Mouse (Mus musculus) hematopoietic stem cell, adult 5-6 weeks (primary cell): Measurements from ENCODE around the gene Wfdc21. TPM values are rescaled to one million over a fixed set of nuclear protein-coding genes. Genes with fewer than 3 reads are reported as not detected.
A peak's percentile ranks its signal among the peaks of the same experiment; 100 is the strongest.

Experiments
- ATAC-seq, 2 experiments: fragments of 125-278 bp in 1 of 2; replicated peaks in 1 of 2; 2 replicates each; pipeline ENCODE4 v1.8.0; 2016 to 2017; ENCODE audit warnings: inconsistent platforms in 2 of 2, mild to moderate bottlenecking in 2 of 2, moderate number of reproducible peaks in 2 of 2, low read depth in 1 of 2, moderate TSS enrichment in 1 of 2; ENCODE audit not compliant: low FRiP score in 2 of 2, poor library complexity in 2 of 2, severe bottlenecking in 2 of 2, insufficient read depth in 1 of 2, low TSS enrichment in 1 of 2
- total RNA-seq: library from RNA; stranded (forward); fragments of 172-1452, 232-1000 nt; gene quantifications from 2 replicates; pipeline ENCODE4 v1.2.3, GENCODE M21; 2017

Wfdc21 gene
- total RNA-seq, 1 experiment from 2014 or later: 44.6 TPM

DNA sequence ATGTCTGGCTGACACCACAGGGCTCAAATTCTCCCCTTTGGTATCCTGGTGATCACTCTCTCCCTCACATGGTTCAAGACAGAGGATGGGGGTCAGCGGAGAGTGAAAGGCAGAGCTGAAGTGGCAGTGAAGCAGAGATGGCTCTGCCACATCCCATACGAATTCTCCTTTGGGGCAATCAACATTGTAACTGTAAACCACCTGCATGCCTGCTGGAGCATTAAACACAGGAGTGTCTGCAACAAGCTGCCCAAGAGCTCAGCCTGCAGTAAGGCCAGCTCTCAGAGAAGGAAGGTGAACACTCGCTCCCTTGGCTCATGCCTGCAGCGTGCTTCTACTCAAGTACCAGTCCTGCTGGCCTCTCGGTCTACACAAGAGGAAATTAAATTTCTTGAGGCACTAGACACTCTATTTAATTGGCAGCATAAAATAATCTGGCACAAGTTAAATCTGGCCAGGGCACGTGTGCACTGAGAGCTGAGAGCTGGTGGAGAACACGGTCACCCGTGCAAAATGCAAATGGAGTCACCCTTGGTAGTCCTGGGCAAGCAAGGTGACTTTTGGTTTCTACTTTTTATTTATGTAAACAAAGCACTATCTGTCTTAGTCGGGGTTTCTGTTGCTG lies 3.9 kb upstream of the Wfdc21 start:
- ATAC-seq: no peak

DNA sequence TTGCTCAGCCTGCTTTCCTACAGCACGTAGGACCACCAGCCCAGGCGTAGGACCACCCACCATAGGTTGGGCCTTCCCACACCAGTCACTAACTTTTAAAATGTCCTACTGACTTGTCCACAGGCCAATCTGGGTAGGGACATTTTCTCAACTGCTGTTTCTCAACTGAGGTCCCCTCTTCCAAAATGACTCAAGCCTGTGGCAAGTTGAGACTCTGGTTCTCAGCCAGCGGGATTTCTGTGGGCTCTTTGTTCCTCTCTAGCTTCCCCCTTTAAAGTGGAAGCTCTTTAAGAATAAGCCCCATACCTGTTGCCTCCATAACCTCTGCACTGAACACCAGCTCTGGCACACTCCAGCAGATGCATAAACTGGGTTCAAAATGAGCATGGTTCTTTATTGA lies 3.2 kb upstream of the Wfdc21 start:
- ATAC-seq: no peak

DNA sequence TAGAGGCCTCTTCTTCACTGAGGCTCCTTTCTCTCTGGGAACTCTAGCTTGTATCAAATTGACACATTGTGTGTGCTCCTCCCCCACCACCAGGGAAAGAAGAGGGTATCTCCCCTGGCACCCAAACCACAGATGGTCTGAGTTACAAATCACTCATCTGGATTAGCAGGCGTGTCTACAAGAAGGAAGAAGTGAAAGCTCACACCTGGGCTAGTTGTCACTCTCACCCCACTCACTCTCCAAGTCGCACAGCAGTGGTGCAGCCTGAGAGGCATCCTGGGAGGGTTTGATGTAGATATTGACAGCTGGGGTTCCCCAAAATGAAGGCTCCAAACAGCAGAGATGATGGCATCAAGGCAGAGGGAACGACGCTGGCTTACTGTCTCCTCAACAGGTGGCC lies 588 bp upstream of the Wfdc21 start:
- ATAC-seq: no peak

DNA sequence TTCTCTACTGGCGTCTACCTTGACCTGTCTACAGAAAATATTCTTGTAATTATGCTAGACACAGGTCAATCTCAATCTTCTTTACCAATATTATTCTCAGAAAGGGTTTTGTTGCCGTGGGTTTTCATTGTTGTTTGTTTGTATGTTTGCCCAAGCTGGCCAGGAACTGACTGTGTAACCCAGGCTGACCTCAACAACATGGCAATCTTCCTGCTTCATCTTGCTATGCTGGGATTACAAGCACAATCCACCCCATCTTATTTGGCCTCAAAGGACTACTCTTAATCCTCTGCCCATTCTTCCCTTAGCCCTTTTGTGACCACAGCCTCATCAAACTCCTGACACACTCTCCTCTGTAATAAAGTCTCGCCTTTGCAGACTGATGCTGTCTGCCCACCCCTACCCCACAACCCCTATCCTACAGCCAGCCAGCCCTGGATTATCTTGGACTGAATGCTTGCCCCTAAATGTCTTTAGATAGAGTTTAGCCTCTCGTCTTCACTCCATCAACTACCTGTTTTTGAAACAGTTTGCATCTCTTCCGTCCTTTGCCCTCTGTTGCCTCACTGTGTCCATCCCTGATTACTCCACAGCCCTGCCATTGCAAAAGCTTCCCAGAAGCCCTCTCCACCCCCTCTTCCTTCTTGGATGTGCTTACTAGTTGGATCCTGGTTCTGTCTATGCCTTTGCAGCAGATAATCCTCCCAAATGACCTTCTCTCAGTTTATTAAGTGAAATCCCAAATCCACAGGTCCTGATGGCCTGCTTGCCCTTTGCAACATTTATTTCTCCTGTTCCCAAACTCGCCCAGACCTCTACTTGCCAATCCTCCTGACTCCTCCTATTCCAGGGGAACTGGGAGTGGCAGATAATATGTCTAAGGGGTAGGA lies 881 bp downstream of the Wfdc21 start:
- no peak; a peak in 1 of 4 replicates for ATAC-seq

DNA sequence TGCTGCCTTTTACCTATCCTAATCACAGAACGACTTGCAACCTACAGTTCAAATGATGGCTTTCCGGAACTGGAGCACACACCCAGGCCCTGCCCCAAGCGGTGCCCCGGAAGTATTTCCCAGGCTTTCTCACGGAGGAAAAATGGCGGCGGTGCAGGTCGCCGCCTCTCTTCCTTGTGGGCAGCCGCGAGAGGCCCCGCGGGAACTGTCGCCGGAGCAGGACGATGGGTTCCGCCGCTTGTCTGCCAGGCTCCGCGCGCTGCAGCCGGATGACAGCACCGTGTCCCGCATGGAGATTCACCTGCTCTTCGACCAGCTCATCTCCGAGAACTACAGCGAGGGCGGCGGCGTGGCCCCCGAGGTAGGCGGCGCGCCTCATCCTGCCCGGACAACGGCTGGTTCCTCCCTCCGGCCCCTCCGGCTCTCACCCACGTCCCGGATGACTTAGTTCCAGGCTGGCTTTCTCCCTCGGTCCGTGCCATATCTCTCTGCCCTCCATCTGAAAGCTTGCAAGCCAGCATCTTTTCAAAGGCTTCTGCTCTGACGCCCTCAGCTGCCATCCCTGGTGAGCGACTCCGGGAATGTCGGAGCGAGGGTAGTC lies 6.9 kb downstream of the Wfdc21 start, which contains the start of gene Heatr6:
Gene Heatr6 (plus strand): TSS at position 116 of the 601 bp plus-strand sequence.
- peak; percentile 85 to 93 for ATAC-seq

DNA sequence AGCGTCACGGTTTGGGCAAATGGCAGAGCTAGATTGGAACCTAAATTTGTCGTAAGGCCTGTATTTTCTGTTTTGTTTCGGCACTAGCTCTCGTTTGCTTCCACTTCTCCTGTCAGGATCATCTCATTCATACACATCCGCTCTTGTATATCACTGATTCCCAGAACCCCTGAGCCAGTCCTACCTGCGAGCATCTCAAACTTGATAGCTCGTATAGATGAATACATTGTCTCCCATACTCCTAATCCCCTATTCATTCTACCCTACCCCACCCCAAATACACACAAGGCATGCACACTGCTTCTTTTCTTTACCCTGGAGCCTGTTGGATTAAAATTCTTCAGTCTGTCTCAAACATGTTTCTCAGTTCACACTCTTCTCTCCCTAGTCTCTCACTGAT lies 7.5 kb downstream of the Wfdc21 start:
- no peak for ATAC-seq

DNA sequence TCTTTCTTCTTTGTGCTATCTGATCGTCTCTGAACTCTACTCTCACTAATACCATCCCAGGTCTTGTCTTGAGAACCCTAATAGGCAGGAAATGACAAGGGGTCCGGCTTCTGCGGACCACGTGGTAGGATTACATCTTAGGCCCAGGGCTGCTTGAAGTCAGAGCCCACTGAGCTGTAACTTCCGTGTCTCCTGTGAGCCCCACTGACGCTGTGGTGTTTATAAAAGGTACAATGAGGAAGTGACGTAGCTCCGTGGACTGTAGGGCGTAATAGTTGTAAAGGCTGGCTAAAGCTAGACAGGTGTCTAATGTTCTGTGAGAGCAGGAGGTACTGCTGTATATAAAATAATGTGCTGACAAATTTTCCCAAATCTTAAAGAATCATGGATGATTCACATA lies 20.6 kb downstream of the Wfdc21 start:
- no peak for ATAC-seq

DNA sequence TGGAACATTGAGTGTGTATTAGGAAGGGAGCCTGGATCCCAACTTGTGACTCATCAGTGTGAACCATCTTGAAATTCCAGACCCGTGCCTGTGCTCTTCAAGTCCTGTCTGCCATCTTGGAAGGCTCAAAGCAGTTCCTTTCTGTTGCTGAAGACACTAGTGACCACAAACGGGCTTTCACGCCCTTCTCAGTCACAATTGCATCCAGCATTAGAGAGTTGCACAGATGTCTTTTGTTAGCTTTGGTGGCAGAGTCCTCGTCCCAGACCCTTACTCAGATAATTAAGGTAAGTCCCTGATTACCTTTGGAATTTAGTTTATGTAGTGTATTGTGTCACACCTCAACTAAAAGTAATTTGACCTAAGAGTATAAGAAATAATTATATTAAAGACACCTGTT lies 22.2 kb downstream of the Wfdc21 start:
- ATAC-seq: no peak

DNA sequence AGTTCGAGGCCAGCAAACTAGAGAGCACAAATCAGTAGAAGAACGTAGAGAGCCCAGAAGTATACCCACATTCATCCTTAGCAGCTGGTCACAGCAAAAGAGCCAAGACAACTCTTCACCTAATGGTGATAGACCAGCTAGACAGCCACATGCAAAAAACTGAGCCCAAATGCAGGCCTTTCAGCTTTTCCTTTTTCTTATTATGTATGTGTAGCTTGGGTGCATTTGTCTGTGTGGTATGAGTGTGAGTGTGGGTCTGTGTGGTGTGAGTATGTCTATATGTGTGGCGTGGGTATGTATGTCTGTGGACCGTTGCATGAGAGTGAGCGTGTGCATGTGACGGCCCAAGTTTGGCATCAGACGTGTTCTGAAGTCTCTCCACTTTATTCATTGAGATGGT lies 24.3 kb downstream of the Wfdc21 start:
- ATAC-seq: no peak

DNA sequence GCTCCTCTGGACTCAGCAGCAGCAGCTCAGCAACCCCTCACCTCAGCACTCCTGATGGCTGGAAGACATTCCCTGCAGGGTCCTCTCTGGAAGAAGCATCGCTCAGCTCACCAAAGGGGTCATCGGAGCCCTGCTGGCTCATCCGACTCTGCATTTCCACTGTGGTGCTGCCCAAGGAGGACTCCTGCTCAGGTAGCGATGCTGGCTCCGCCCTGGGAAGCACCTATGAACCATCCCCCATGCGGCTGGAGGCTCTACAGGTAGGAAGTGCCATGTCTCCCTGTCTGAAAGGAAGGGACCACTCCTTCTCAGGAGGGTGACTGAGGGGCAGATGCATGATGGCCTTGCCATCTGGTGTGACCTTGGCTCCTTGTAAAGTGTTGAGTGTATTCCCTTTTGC lies 25.6 kb downstream of the Wfdc21 start:
- ATAC-seq: no peak; a peak in 1 of 4 replicates

DNA sequence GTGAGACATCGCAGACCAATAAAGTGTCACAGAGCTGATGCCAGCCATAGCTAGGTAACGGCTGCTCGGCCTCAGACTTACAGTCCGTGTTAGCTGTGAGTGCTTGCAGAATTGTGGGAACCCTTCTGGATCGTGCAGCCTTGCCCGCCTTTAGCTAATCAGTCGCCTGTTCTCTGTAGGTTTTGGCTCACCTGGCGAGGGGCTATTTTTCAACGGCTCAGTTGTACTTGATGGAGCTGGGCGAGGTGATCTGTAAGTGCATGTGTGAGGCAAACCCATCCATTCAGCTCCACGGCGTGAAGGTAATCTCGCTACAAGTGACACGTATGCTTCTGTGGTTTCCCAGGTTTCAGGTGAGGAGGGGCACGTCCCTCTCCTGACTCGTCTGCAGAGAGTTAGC lies 27.0 kb downstream of the Wfdc21 start:
- no peak for ATAC-seq

DNA sequence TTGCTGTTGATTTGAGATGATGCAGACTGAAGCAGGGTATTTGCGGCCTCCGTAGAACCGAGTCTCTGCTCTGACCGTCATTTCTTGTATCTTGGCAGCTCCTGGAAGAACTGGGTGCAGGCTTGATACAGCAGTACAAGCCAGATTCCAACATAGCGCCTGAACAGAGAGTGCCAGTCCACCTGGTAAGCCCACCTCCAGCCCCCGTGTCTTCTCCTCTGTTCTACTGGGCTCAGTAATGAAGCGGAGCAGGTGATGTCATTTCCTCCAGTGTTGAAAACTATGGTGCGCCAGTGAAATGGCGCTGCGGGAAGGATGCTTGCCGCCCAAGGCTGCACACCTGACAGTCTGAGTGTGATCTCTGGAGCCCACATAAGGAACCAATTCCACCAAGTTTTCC lies 27.6 kb downstream of the Wfdc21 start:
- ATAC-seq: no peak

DNA sequence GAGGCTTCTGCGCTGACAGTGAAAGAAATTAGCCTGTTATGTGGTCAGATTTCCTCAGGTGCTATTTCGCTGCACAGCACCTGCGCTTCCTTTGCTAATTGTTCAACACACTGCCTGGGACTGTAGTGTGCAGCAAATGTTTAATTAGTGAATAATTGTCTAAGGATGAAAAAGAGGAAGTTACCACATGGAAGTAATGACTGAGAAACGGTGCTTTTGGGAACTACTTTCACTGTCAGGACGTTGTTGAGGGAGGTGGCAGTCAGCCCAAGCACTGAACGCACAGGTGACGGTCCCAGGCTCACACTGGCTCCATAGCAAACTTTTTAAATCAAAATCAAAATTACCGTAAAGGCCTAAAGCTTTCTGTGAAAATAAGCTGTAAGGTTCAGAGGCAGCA lies 30.1 kb downstream of the Wfdc21 start:
- ATAC-seq: no peak

DNA sequence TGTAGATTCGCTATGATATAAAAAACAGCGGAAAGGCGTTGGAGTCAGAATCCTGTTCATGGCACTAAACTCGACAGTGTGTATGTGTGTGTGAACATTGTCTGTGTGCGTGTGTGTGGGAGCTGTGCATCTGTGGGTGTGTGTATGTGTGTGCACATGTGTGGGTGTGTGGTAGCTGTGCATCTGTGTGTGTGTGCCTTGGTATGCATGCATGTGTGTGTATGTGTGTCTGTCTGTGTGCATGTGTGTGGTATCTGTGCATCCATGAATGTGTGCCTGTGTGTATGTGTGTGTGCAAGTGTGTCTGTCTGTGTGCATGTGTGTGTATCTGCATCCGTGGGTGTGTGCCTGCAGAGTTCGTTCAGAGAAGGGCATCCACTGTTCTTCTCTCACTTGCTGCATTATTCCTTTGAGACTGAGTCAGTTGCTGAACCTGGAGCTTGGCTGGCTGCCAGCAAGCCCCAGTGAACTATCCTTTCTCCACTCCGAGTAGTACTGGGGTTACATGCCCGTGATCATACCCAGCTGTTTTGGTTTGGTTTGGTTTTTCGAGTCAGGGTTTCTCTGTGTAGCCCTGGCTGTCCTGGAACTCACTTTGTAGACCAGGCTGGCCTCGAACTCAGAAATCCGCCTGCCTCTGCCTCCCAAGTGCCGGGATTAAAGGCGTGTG lies 37.3 kb downstream of the Wfdc21 start:
- ATAC-seq: no peak

DNA sequence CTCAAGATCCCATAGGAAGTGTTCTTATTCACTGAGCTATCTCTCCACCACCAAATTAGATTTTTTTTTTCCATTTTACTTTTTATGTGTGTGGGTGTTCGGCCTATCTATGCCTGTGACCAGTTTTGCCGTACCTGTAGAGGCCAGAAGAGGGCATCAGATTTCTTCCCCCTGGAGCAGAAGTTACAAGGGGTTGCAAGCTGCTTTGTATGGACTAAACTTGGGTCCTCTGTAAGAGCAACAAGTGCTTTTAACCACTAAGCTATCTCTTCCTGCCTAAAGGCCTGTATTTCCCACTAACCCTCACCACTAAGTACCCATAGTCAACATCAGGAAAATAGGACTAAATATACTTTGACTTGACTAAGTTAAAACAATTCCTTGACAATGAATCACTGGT lies 37.9 kb downstream of the Wfdc21 start:
- ATAC-seq: no peak

DNA sequence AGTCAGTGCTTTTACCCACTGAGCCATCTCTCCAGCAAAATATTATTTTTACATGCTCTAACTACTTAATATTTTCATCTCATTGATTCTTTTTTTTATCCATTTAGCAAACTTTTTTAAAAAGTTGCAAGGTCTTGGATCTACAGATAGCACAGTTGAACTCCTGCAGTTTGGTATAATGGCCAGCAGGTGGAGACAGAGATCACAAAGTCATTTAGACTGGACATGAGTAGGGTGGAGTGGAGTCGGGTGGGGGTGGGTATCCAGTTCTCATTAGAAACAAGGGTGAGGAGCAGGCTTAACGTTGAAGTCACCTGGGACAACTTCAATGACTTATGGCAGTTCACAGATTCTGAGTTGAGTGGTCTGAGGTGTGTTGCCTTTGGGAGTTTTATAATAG lies 38.6 kb downstream of the Wfdc21 start:
- ATAC-seq: peak; percentile 52 to 58; a peak in 2 of 4 replicates

DNA sequence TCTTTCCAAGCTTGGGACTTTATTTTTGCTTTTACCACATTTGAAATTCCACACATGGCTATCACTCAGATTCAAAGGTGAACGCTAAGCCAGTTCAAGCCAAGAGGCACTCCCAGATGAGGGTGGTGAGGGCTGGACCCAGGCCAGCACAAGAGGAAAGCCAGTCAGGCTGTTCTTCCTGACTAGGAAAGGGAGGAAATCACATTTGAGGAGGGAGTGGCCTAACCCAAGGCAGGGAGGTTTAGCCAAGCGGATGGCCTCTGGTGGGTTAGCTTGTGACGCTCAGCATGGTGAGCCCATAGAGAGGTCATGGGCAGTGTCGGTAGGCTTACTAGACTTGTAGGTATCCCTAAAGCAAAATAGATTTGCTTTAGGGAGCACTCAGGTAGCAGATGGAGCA lies 40.1 kb downstream of the Wfdc21 start:
- no peak for ATAC-seq
